Mouse (Mus musculus) liver, embryonic 14.5 days (tissue): ENCODE results near the gene Grcc10.

Experiments used
- CTCF ChIP-seq: IDR thresholded peaks from 2 replicates; pipeline ENCODE4 v1.5.1; 2016; ENCODE audit warnings: antibody characterized with exemption, low read depth, control low read depth
- EP300 ChIP-seq: IDR thresholded peaks from 2 replicates; pipeline ENCODE4 v1.6.1; 2016; ENCODE audit warnings: antibody characterized with exemption, low read depth

DNA sequence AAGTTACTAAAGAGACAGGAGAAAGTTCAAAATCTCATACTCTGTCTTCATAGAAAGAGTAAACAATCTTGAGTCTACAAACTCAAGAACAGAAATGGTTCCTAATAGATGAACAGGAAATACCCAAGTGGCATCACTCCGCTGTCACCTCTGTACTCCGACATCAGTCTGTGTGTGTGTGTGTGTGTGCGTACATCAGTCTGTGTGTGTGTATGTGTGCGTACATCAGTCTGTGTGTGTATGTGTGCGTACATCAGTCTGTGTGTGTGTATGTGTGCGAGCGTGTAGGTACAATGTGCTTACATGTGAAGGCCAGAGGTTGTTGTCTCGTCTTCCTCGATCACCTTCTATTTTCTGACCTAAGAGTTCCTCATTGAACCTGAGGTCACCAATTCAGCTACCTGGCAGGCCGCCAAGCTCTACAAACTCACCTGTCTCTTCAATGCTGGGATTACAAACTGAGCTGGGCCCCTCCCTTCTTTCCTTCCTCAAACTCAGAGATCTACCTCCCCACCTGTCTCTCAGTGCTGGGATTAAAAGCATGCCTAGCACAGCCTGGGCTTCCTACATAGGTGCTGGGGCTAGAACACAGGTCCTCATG, 32.8 kb downstream of the Grcc10 start:
- no peak for TF ChIP-seq EP300
- TF ChIP-seq CTCF = no peak
